Mouse (Mus musculus): Measurements from ENCODE around the gene Ubash3a.

The Ubash3a gene

GRCm38 (mm10) chr17:31281830-31282686, 74.4 kb downstream of the Ubash3a start:
- no peak for DNase-seq

- DNase-seq, result no peak
Measured at GRCm38 (mm10) chr17:31282687-31283053, 75.0 kb downstream of the Ubash3a start.

- no peak for DNase-seq
Measured at GRCm38 (mm10) chr17:31285867-31286266, 78.2 kb downstream of the Ubash3a start.

GRCm38 (mm10) chr17:31286492-31286891, 78.8 kb downstream of the Ubash3a start, which contains the start of gene Slc37a1:
Slc37a1 (plus strand) TSS chr17:31286792.
- no peak for DNase-seq

- DNase-seq, result no peak
Measured at GRCm38 (mm10) chr17:31287216-31287615, 79.5 kb downstream of the Ubash3a start.

- no peak for DNase-seq
Measured at GRCm38 (mm10) chr17:31288999-31289726, 81.5 kb downstream of the Ubash3a start.

- DNase-seq, result no peak
Measured at GRCm38 (mm10) chr17:31290311-31290710, 82.6 kb downstream of the Ubash3a start.

GRCm38 (mm10) chr17:31290859-31291258, 83.2 kb downstream of the Ubash3a start:
- no peak for DNase-seq

GRCm38 (mm10) chr17:31294363-31295214, 86.9 kb downstream of the Ubash3a start:
- DNase-seq, result no peak

GRCm38 (mm10) chr17:31295215-31295891, 87.7 kb downstream of the Ubash3a start:
- no peak for DNase-seq

- DNase-seq, result peak; percentile 67
Measured at GRCm38 (mm10) chr17:31295892-31296781, 88.5 kb downstream of the Ubash3a start.

Measured in layer of hippocampus, adult 9-11 months (tissue).